Mouse (Mus musculus) common myeloid progenitor, adult 5-6 weeks (primary cell): ENCODE data around the gene Tpp1. TPM values are rescaled to one million over a fixed set of nuclear protein-coding genes. Genes with fewer than 3 reads are reported as not detected.
"Not testable (repeated sequence)": the region's sequence is repeated elsewhere in the genome, so short reads cannot be mapped to it uniquely, and the experiment has no call there.

Experiments
- ATAC-seq: replicated peaks from 2 replicates; pipeline ENCODE4 v1.8.0; 2016; ENCODE audit warnings: low read depth, mild to moderate bottlenecking, moderate TSS enrichment, inconsistent platforms; ENCODE audit not compliant: poor library complexity, severe bottlenecking
- total RNA-seq: library from RNA; stranded (forward); fragments of 200-1000, 187-1606 nt; gene quantifications from 2 replicates; pipeline ENCODE4 v1.2.3, GENCODE M21; 2017

Gene Tpp1
- total RNA-seq, 1 experiment from 2014 or later: 25.7 TPM

DNA sequence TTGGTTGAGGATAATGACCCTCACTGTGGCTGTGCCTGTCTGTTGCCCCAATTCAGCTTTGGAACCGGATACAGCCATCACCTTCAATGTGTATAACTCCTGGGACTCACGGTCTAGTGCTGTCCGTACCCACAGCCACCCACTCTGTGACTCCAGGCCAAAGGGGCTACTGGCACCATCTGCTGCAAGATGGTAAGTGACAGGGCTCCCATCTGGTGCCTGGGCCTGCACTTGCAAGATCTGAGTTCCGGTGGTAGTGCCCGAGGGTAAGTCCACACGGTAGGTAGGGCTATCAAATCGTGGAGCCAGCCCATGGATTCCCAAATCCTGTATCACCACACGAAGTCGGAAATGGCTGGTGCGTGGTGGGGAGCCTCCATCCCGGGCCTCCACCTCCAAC, 12.3 kb upstream of the Tpp1 start:
- ATAC-seq: no peak

DNA sequence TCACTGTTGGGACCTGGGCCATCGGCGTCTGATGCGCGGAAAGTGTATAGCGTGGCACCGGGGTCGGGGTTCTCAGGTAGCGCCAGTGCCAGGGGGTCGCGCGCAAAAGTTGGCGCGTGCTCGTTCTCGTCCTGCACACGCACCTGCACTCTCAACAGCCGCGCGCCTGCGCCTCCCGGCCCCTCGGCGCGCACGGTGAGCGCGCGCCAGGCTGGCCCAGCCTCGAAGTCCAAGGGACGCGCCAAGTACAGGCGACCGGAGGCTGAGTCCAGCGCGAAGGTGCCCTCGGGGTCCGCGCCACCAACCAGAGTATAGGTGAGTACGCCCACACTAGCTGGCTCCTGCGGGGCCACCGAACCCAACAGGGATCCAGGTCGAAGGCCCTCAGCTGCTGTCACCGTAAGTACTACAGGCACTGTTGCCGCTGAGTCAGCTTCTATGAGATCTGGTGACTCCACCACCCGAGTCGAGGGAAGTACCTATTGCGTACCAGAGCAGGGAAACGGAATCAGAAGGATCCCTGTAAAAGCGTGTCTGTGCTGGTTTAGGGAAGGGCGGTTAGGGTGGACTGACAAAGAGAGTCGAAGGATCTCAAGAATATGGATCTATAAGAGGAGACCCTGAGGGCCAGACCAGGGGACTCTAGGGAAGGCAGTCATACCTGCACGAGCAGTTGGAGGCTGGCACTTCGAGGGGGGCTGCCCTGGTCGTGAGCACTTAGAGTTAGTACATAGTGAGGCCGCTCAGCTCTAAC, 10.7 kb upstream of the Tpp1 start:
- ATAC-seq: 0 out of 2 replicates have a peak, but pooled peaks have one; percentile 30

DNA sequence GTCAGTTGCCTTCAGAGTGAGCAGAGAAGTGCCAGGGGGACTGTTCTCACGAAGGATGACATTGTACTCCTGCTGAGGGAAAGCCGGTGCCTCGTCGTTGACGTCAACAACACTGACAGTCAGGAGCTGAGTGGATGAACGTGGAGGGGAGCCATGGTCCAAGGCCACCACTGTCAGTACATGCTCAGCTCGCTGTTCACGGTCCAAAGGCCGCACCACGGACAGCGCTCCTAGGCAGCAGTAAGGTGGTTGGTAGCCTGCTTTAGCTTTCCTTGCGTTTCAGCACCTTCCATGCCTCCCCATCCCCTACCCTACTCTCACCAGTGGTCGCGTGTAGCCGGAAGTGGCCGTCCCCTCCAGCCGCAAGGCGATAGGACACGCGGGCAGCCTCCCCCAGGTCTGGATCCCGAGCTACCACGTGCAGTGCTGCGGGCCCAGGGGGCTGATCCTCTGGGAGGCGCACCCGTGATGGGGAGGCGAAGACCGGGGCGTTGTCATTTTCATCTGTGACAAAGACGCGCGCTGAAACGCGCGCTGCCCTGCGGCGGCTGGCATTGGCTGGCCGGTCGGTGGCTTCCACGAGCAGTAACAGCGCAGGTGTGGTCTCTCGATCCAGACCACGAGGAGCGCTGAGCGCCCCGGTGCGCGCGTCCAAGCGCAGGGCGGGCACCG, 9.9 kb upstream of the Tpp1 start:
- peak; percentile 38 for ATAC-seq

GRCm38 (mm10) chr7:105753281-105753680, 1.2 kb upstream of the Tpp1 start:
- ATAC-seq: no peak

DNA sequence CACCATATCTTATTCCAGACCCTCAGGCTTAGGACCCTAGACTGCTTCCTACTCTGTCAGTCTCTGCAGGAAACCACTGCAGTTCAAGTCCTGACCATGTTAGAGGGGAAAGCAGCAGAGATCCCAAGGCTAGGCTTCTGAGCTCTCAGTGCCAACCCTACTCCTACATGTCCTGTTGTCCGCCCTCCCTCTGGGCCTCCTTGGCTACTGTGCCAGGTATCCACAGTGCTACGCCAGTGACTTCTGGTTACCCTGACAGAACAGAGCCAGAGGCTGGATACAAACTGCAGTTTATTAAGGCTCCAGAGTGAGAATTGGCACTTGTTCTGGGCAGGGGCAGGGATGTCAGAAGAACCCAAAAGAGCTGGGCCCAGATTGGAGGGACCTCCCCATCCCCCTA, 681 bp upstream of the Tpp1 start:
- no peak for ATAC-seq

DNA sequence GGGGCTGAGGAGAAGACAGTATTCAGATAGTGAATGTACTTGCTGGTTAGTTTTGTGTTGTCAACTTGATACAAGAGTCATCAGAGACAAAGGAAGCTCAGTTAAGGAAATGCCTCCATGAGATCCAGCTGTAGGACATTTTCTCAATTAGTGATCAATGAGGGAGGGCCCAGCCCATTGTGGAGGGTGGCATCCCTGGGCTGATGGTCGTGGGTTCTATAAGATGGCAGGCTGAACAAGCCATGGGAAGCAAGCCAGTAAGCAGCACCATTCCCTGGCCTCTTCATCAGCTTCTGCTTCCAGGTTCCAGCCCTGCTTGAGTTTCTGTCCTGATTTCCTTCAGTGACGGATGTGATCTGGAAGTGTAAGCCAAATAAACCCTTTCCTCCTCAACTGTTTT, 4.3 kb downstream of the Tpp1 start:
- ATAC-seq: no peak

GRCm38 (mm10) chr7:105743926-105744590, 8.0 kb downstream of the Tpp1 start, which contains the start of gene Taf10:
Taf10 (minus strand) TSS chr7:105744361.
- peak; percentile 98 for ATAC-seq

DNA sequence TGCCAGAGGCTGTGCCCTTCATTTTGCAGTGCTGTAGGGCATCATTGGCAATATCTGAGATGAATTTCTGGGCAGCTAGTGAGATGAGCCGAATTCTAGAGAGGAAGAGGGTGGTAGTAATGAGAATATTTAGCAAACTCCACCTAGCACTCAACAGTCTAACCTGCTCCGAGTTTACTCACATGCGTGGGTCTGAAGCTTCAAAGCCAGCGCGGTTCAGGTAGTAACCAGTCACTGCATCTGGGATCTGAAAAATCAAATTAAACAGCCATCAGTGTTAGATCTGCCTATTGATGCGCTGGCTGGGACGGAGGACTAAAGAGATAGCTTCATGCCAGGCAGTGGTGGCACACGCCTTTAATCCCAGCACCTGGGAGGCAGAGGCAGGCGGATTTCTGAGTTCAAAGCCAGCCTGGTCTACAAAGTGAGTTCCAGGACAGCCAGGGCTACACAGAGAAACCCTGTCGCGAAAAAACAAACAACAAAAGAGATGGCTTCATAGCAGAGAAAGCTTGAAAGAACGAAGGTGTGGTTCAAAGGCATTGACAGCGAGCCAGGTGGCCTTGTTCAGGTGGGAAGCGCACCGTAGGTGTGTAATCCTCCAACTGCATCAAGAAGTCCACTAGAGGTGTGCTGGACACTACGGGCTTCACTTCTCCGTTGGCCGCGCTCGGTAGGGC, 8.6 kb downstream of the Tpp1 start:
- ATAC-seq: not testable (repeated sequence)

GRCm38 (mm10) chr7:105742539-105743215, 9.4 kb downstream of the Tpp1 start:
- ATAC-seq: not testable (repeated sequence)

DNA sequence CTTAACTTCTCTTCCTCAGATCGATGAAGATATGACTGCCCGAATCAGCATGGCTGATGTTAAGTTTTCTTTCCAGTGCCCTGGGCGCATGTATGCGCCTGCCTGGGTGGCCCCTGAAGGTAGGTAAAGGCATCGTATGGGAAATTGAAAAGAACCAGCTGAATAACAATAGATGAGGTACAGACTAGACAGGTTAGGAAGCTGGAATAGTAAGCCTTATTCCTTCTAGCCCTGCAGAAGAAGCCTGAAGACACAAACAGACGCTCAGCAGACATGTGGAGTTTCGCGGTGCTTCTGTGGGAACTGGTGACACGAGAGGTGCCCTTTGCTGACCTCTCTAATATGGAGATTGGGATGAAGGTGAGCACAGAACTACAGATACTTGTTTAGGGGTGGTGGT, 10.1 kb downstream of the Tpp1 start:
- no peak for ATAC-seq

GRCm38 (mm10) chr7:105740851-105741250, 11.2 kb downstream of the Tpp1 start:
- ATAC-seq: no peak

DNA sequence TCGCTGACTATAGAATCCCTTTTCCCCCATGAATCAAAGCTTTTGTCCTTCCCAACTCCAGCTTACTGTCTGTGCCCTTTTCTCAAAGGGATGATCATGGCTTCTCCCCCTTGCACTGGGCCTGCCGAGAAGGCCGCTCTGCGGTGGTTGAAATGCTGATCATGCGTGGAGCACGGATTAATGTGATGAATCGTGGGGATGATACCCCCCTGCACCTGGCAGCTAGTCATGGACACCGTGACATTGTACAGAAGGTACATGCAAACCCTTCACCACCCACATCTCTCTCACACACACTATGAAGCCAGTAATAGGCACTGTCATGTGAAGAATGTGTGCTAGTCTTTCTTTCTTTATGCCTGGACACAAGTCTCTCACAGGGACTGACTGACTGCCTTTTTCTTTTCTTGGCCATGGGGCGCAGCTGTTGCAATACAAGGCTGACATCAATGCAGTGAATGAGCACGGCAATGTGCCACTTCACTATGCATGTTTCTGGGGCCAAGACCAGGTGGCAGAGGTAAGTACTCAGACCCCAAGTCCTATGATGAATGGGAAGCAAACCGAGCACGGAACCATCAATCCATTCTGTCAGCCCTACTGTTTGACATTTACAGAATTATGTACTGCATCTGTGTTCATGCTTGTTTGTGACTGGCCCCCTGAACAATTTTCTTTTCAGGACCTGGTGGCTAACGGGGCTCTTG, 11.8 kb downstream of the Tpp1 start:
- ATAC-seq: no peak

- ATAC-seq: peak; percentile 72
Observed at GRCm38 (mm10) chr7:105738948-105739347, 13.1 kb downstream of the Tpp1 start.

- ATAC-seq: no peak
Observed at GRCm38 (mm10) chr7:105738286-105738685, 13.7 kb downstream of the Tpp1 start.

DNA sequence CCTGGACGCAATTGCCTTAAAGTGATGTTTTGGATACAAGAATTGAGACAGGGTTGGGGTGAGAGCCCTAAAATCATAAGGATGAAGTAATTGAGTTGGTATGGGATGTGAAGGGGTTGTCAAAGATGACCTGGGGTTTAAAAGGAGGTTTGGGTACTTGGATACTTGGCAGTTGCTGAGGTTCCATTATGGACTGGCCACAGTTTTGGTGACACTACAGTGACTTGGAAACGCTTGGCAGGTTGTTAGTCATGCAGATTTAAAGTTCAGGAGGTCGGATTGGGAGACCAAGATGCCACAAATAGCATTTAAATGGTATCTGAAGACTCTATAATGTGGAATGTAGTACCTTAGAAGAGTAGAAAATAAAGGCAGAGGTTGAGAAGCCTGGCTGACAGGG, 14.4 kb downstream of the Tpp1 start:
- ATAC-seq: no peak

- ATAC-seq: peak; percentile 6
Observed at GRCm38 (mm10) chr7:105736911-105737521, 15.0 kb downstream of the Tpp1 start, which contains the start of gene Rrp8. Rrp8 (minus strand) TSS chr7:105737385.

GRCm38 (mm10) chr7:105736264-105736901, 15.7 kb downstream of the Tpp1 start, which contains the start of gene Ilk:
Ilk (plus strand) TSS chr7:105736592.
- peak; percentile 79 for ATAC-seq

GRCm38 (mm10) chr7:105735464-105735863, 16.6 kb downstream of the Tpp1 start:
- not testable (repeated sequence) for ATAC-seq
